Mouse (Mus musculus) myocyte (in vitro differentiated cells): ENCODE results near the gene Slc22a23. TPM values are rescaled to one million over a fixed set of nuclear protein-coding genes. Genes with fewer than 3 reads are reported as not detected.

Experiments
- H3K27me3 ChIP-seq: one replicate; pipeline ENCODE4 v1.6.1; 2011; ENCODE audit not compliant: control insufficient read depth, insufficient read depth, insufficient read length
- H3K36me3 ChIP-seq: one replicate; pipeline ENCODE4 v1.6.1; 2011; ENCODE audit not compliant: control insufficient read depth, insufficient read depth
- H3K4me2 ChIP-seq: one replicate; pipeline ENCODE4 v1.6.1; 2011; ENCODE audit warnings: low read depth, control low read depth
- H3K4me3 ChIP-seq: one replicate; pipeline ENCODE4 v1.5.1; 2011; ENCODE audit warnings: mild to moderate bottlenecking, control low read depth, moderate library complexity
- H3K79me2 ChIP-seq: one replicate; pipeline ENCODE4 v1.6.1; 2011; ENCODE audit not compliant: control insufficient read depth, insufficient read depth
- H3ac ChIP-seq: one replicate; pipeline ENCODE4 v1.6.1; 2011; ENCODE audit not compliant: control insufficient read depth, insufficient read length
- CEBPB ChIP-seq: IDR thresholded peaks from 2 replicates; pipeline ENCODE4 v1.6.1; 2011; ENCODE audit warnings: mild to moderate bottlenecking, moderate library complexity; ENCODE audit not compliant: poor library complexity, insufficient read depth, severe bottlenecking
- E2F4 ChIP-seq: IDR thresholded peaks from one replicate; pipeline ENCODE4 v1.6.1; 2011; ENCODE audit warnings: mild to moderate bottlenecking, control low read depth, moderate library complexity; ENCODE audit not compliant: insufficient read depth
- MAX ChIP-seq: IDR thresholded peaks from one replicate; pipeline ENCODE4 v1.6.1; 2011; ENCODE audit warnings: low read depth, mild to moderate bottlenecking, control low read depth
- MYOD1 ChIP-seq, 3 experiments: IDR thresholded peaks; one replicate each; pipeline ENCODE4 v1.6.1; 2011; ENCODE audit warnings: control low read depth in 2 of 3, low read depth in 2 of 3, mild to moderate bottlenecking in 2 of 3, moderate library complexity in 1 of 3; ENCODE audit not compliant: insufficient read length in 2 of 3, control insufficient read depth in 1 of 3
- MYOG ChIP-seq, 3 experiments: IDR thresholded peaks; one replicate each; pipeline ENCODE4 v1.6.1; 2011; ENCODE audit warnings: control low read depth in 2 of 3, low read depth in 2 of 3, mild to moderate bottlenecking in 2 of 3; ENCODE audit not compliant: insufficient read length in 2 of 3, control insufficient read depth in 1 of 3, insufficient read depth in 1 of 3
- POLR2A ChIP-seq: IDR thresholded peaks from one replicate; pipeline ENCODE4 v1.6.1; 2011; ENCODE audit warnings: low read depth, mild to moderate bottlenecking, control low read depth, moderate library complexity; ENCODE audit not compliant: insufficient read length
- POLR2AphosphoS2 ChIP-seq: IDR thresholded peaks from one replicate; pipeline ENCODE4 v1.6.1; 2011; ENCODE audit warnings: low read depth, control low read depth; ENCODE audit not compliant: insufficient read length
- REST ChIP-seq: IDR thresholded peaks from one replicate; pipeline ENCODE4 v1.6.1; 2011; ENCODE audit warnings: mild to moderate bottlenecking, control low read depth, moderate library complexity; ENCODE audit not compliant: insufficient read depth, insufficient read length
- SRF ChIP-seq: IDR thresholded peaks from one replicate; pipeline ENCODE4 v1.6.1; 2011; ENCODE audit warnings: low read depth; ENCODE audit not compliant: control insufficient read depth, insufficient read length
- TCF12 ChIP-seq: IDR thresholded peaks from one replicate; pipeline ENCODE4 v1.6.1; 2011; ENCODE audit warnings: mild to moderate bottlenecking, control low read depth; ENCODE audit not compliant: poor library complexity, insufficient read depth, severe bottlenecking
- TCF3 ChIP-seq: IDR thresholded peaks from one replicate; pipeline ENCODE4 v1.6.1; 2011; ENCODE audit warnings: low read depth, control low read depth; ENCODE audit not compliant: insufficient read length
- USF1 ChIP-seq: IDR thresholded peaks from one replicate; pipeline ENCODE4 v1.6.1; 2011; ENCODE audit warnings: low read depth, mild to moderate bottlenecking, control low read depth, moderate library complexity
- polyA plus RNA-seq: library from polyadenylated mRNA; unstranded; fragments of >200 nt; fragmentation: generic; extraction: Trizol; gene quantifications from one replicate; pipeline ENCODE4 v1.2.1, GENCODE M21; 2012; ENCODE audit warnings: missing spikeins

Gene Slc22a23
- polyA plus RNA-seq, 1 experiment, result 8.5 TPM

GRCm38 (mm10) chr13:34234439-34234838 lies 110.5 kb downstream of the Slc22a23 start:
- H3K27me3 ChIP-seq, result no peaks in the 10 kb centered on the region
- TF ChIP-seq MAX, result no peak
- peak; percentile 23 for TF ChIP-seq TCF12
- no peak for TF ChIP-seq CEBPB
- no peak overlapping the region for H3K4me3 ChIP-seq
- H3K36me3 ChIP-seq, result no peaks in the 10 kb centered on the region
- H3K4me2 ChIP-seq, result peak overlapping the region; percentile 62
- H3ac ChIP-seq, result no peak overlapping the region
- no peaks in the 10 kb centered on the region for H3K79me2 ChIP-seq

GRCm38 (mm10) chr13:34232992-34233391 lies 112.0 kb downstream of the Slc22a23 start:
- TF ChIP-seq REST (no peak), POLR2A (no peak), SRF (no peak), E2F4 (no peak), TCF3 (no peak), MAX (no peak), TCF12 (no peak)
- no peak overlapping the region for H3K4me3 ChIP-seq
- no peak overlapping the region for H3ac ChIP-seq
- no peaks in the 10 kb centered on the region for H3K36me3 ChIP-seq
- no peaks in the 10 kb centered on the region for H3K27me3 ChIP-seq
- H3K4me2 ChIP-seq, result peak overlapping the region; percentile 56
- H3K79me2 ChIP-seq, result no peaks in the 10 kb centered on the region

DNA sequence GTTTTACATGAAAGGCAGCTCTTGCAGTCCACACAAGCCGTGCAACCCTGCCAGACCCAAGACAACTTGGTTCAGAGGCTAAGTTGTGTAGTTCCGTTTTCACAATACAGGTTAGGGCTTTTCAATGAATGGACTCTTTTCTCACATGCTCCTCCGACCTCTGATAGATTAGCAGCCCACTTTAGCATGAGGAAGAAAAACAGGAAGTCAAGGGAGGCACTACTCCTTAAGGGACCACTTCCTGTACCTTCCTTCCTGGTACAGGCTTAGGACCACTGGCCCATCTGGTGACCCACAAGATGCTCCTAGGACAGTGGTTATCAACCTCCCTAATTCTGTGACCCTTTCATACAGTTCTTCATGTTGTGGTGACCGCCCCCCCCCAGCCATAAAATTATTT lies 116.1 kb downstream of the Slc22a23 start:
- no peaks in the 10 kb centered on the region for H3K27me3 ChIP-seq
- TF ChIP-seq E2F4, result no peak
- TF ChIP-seq MAX, result no peak
- TF ChIP-seq SRF, result no peak
- TF ChIP-seq POLR2AphosphoS2, result no peak
- no peak for TF ChIP-seq USF1
- TF ChIP-seq MYOD1 (IDR thresholded peaks at IDR 0.05; ENCODE audit: control insufficient read depth in 1 of 3, insufficient read length in 2 of 3, low read depth in 2 of 3), result no peak
- no peak for TF ChIP-seq CEBPB
- no peak for TF ChIP-seq TCF3
- no peak for TF ChIP-seq TCF12
- TF ChIP-seq POLR2A, result no peak
- TF ChIP-seq MYOG (IDR thresholded peaks at IDR 0.05; ENCODE audit: control insufficient read depth in 1 of 3, insufficient read depth in 1 of 3, insufficient read length in 2 of 3, low read depth in 2 of 3), result no peak
- no peak for TF ChIP-seq REST
- no peaks in the 10 kb centered on the region for H3K36me3 ChIP-seq
- no peak overlapping the region for H3K4me2 ChIP-seq
- no peak overlapping the region for H3K4me3 ChIP-seq
- H3ac ChIP-seq, result no peak overlapping the region
- no peaks in the 10 kb centered on the region for H3K79me2 ChIP-seq

- Histone ChIP-seq H3K36me3 (no peaks in the 10 kb centered on the region), H3ac (no peak overlapping the region), H3K27me3 (no peaks in the 10 kb centered on the region), H3K4me3 (no peak overlapping the region), H3K4me2 (no peak overlapping the region), H3K79me2 (no peaks in the 10 kb centered on the region)
- TF ChIP-seq USF1 (no peak), MYOG (IDR thresholded peaks at IDR 0.05; ENCODE audit: control insufficient read depth in 1 of 3, insufficient read depth in 1 of 3, insufficient read length in 2 of 3, low read depth in 2 of 3) (no peak), E2F4 (no peak), MYOD1 (IDR thresholded peaks at IDR 0.05; ENCODE audit: control insufficient read depth in 1 of 3, insufficient read length in 2 of 3, low read depth in 2 of 3) (no peak), MAX (no peak), POLR2A (no peak), REST (no peak), POLR2AphosphoS2 (no peak)
These were observed 117.0 kb downstream of the Slc22a23 start for GRCm38 (mm10) chr13:34227720-34228661.

- H3K36me3 ChIP-seq, result no peaks in the 10 kb centered on the region
- no peak overlapping the region for H3ac ChIP-seq
- H3K27me3 ChIP-seq, result no peaks in the 10 kb centered on the region
- H3K4me3 ChIP-seq, result no peak overlapping the region
- H3K79me2 ChIP-seq, result no peaks in the 10 kb centered on the region
- no peak for TF ChIP-seq CEBPB
- TF ChIP-seq USF1, result no peak
- TF ChIP-seq TCF3, result no peak
- TF ChIP-seq MYOD1 (IDR thresholded peaks at IDR 0.05; ENCODE audit: control insufficient read depth in 1 of 3, insufficient read length in 2 of 3, low read depth in 2 of 3), result no peak
- H3K4me2 ChIP-seq, result no peak overlapping the region
These were observed 118.0 kb downstream of the Slc22a23 start for GRCm38 (mm10) chr13:34226940-34227339.
